Mouse (Mus musculus) kidney, adult 11 months (tissue): ENCODE measurements around the gene Sdha.
A peak's percentile ranks its signal among the peaks of the same experiment; 100 is the strongest.

Experiments used
- DNase-seq: peaks from one replicate; pipeline ENCODE4 v3.0.0; 2022

Gene Sdha

DNA sequence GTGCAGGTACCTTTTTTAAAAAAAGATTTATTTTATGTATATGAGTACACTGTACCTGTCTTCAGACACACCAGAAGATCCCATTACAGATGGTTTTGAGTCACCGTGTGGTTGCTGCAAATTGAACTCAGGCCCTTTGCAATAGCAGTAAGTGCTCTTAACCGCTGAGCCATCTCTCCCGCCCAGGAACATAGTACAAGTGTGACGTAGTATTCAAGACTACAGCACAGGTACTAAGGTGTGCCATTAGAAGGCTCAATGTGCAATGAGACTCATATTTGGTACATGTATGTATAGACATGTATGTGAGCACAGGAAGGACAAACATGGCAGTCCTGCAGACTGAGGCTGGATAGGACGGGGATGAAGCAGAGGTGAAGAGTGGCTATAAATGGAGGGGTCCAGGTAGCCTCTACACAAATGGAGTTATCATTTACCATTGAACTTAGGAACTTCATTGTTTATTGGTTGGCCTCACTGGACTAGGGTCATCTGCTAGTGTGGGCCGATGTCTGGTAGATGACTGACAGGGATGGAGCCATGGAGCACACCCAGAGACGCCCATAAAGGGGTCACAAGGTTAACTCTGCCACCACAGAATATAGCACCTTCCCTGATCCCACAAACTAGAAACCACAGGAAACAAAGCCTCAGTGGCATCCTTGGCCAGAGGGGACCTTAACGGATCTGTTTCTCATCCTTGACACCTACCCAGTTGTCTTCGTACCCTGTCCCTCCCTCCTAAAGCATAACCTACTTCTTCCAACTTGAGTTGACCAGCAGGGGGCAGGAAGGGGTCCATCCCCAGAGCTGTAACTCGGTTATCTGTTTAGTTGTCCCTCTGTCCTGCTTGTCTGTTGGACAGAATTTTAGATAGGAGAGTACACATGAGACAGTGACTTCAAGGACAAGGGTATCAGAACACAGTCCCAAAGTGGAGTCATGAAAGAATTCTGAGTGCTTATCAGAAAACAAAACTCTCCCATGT, 47.7 kb downstream of the Sdha start:
- DNase-seq = no peak

- no peak for DNase-seq
Observed at GRCm38 (mm10) chr13:74301607-74301984, 48.5 kb downstream of the Sdha start.

GRCm38 (mm10) chr13:74300925-74301606, 49.0 kb downstream of the Sdha start:
- DNase-seq = peak; percentile 52

DNA sequence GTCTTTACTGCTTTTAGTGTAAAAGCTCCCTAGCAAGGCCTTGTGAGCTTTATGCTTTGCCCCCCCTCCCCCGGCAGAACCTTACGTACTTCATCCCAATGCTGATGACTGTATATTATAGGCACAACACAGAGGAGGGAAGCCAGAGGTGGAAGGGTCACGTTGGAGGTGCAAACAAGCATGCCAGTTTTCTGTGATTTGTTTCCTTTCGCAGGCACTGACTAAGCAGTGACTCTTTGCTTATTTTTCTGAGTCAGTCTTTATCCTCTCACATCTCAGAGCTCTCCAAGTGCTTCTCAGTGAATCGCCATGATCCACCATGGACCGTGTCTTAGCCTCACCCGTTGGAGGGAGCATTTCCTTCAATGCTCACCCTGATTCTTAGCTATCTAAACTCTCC, 53.7 kb downstream of the Sdha start:
- no peak for DNase-seq

- no peak for DNase-seq
Observed at GRCm38 (mm10) chr13:74292167-74292566, 57.9 kb downstream of the Sdha start, which contains the start of gene Ahrr. Gene Ahrr (minus strand): TSS chr13:74292331.

DNA sequence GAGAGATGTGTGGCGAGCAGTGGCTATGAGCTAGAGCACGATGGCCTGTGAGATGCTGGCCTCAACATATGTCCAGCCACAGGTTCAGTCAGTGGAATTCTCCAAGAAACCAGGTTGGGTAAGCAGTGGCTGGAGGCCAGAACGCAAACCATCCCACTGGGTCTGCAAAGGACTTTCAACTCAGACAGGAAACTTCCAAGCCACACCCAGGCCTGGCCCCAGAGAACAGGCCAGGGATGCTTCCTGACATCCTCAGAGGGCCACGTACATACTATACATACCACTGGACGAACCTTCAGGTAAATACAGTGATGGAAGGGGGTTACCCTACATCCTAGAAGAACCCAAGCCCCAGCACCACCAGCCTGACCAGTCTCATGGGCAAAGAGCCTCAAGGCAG, 60.4 kb downstream of the Sdha start:
- no peak for DNase-seq

DNA sequence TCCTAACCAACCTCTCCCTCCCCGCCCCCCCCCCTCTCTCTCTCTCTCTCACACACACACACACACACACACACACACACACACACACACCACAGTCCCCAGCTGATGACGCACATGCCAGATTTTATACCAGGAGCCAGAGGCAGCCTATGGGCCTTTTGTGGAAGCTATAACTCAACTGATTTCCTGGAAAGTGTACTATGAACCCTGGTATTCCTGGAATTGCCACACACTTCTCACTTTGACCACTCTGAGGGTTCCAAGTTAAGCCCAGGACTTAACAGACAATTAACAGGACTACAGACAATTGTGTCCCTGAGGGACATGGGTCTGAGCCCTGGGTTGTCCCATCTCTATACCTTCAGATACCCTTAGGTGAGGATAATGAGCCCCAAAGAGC, 67.8 kb downstream of the Sdha start:
- no peak for DNase-seq

GRCm38 (mm10) chr13:74275726-74276125, 74.4 kb downstream of the Sdha start:
- DNase-seq = no peak
